ENCODE assay signal across 23 mouse cellular contexts in the genomic region with DNA sequence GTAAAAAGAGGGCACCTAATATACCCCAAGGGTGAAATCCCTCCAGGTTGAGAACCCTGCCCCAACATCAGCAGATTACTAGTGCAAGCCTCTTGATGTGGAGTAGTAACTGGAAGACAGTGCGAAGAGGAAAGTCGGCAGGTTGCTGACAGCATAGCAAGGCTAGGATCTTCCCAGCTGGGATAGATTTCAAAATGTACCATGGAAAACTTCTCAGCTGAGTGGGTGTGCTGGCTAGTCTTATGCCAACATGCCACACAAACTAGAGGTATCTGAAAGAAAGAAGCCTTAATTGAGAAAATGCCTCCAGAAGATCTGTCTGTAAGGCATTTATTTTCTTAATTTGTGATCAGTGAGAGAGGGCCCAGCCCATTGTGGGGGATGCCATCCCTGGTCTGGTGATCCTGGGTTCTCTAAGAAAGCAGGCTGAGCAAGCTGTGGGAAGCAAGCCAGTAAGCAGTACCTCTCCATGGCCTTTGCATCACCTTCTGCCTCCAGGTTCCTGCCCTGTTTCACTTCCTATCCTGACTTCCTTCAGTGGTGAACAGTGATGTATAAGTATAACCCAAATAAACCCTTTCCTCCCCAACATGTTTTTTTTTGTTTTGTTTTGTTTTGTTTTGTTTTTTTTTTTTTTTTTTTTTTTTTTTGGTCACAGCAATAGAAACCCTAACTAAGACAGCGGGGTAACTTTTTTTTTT. TPM values are rescaled to one million over a fixed set of nuclear protein-coding genes. Genes with fewer than 3 reads are reported as not detected.
DNase-seq lines count a peak whose midpoint lies in the region; ATAC-seq lines count a peak whose summit lies in the region.
"Had no signal": no experiment of that assay in that cellular context is flagged by ENCODE, and none has a peak within 500 bp of the region (broad histone marks: within the 10 kb centered on the region; RNA-seq: fewer than 3 reads in every experiment).

No protein-coding gene starts in this region.

- peak; percentile 44 for DNase-seq in right cerebral cortex, adult 18-20 months
- no peak for DNase-seq in right cerebral cortex, postnatal 4 days
- peak; percentile 41 to 42 for DNase-seq in B cell, adult 2 months
- DNase-seq in embryo, embryonic 11 days, result no peak
- DNase-seq in ovary, postnatal 10 days (ENCODE audit: low spot score), result no peak
- DNase-seq: adrenal gland, adult 8-10 months; cerebellum, adult 8-10 months; cerebellum, postnatal 25 days; heart, postnatal 36 days; kidney, adult 2 months; kidney, postnatal 36 days; layer of hippocampus, postnatal 36 days; liver, postnatal 0 days; lung, postnatal 36 days; spleen, adult 18-20 months; thymus, postnatal 4 days had no signal

- peak; percentile 72 for ATAC-seq in common myeloid progenitor, adult 5-6 weeks (replicated peaks; ENCODE audit: low read depth, poor library complexity, severe bottlenecking)
- peak; percentile 51; the same call in 1 of the 2 replicates for ATAC-seq in neutrophil, adult 5-6 weeks (ENCODE audit: extremely low read depth, insufficient number of reproducible peaks, low FRiP score, poor library complexity, severe bottlenecking)
- ATAC-seq: forebrain, embryonic 14.5 days; hindbrain, postnatal 0 days; intestine, embryonic 15.5 days; liver, embryonic 12.5 days; liver, postnatal 0 days; midbrain, embryonic 13.5 days had no signal

RNA-seq across cellular contexts. Expression of gene Cul3, which starts 31.1 kb away (rescaled TPM):
- 239 and 469 TPM in 2 replicates for total RNA-seq in common myeloid progenitor, adult 5-6 weeks (2017)
- 273 and 434 TPM in 2 replicates for total RNA-seq in neutrophil, adult 5-6 weeks (2017)

Comparison
In these comparisons a context has a peak if more than half of its experiments do, and no peak if none do; other contexts are left out.
1. DNase-seq: peak in right cerebral cortex, adult 18-20 months (single experiment) and B cell, adult 2 months (2 of 2); none in right cerebral cortex, postnatal 4 days (single experiment), embryo, embryonic 11 days (single experiment) and ovary, postnatal 10 days (single experiment).